Mouse (Mus musculus) left cerebral cortex, adult 11 months (tissue): Measurements from ENCODE around the gene Enpp4.

ENCODE experiments used
- DNase-seq: peaks from one replicate; pipeline ENCODE4 v3.0.0; 2022; ENCODE audit warnings: low spot score

Gene Enpp4

GRCm38 (mm10) chr17:44091512-44091911 lies 14.1 kb downstream of the Enpp4 start:
- DNase-seq: no peak

DNA sequence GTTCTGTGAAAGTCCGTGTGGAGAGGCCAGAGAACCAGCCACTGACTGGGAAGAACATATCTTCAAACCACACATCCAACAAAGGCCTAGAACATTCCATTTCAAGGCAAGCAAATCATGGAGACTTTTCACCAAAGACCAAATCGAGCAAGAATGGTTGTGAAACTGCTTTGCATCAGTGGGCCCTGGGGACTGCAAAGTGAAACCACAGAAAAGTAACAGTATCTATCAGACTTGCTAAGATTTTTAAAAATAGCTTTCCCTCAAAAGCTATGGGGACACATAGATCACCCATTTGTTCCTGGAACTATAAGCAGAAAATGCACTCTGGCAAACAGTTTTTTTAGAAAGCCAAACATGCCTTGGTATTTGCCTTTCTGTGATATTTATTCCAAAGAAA lies 14.7 kb downstream of the Enpp4 start:
- no peak for DNase-seq

DNA sequence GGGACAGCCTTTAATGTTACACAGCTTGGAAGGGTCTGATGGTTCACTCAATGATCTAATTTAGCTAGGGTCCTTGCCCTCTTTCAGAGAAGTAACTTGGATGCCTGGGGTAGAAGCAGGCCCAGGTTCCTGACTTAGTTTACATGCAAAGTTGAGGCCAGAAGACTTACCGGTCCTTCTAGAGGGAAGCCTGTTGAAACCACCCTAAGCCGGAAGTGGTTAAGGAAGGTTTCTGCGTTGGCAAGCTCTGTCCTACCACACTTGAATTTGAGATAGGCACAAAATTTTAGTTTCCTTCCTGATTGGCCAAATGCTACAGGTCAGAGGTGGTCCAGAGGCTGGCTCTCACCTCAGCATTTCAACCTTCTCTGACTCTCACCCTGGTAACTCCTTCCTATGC lies 17.4 kb downstream of the Enpp4 start:
- DNase-seq: no peak

- no peak for DNase-seq
Observed at GRCm38 (mm10) chr17:44083156-44083555, 22.5 kb downstream of the Enpp4 start.

GRCm38 (mm10) chr17:44078631-44079350 lies 26.8 kb downstream of the Enpp4 start, which contains the start of gene Enpp5:
TSS of gene Enpp5 (plus strand) at chr17:44078813.
- DNase-seq: peak; percentile 83

DNA sequence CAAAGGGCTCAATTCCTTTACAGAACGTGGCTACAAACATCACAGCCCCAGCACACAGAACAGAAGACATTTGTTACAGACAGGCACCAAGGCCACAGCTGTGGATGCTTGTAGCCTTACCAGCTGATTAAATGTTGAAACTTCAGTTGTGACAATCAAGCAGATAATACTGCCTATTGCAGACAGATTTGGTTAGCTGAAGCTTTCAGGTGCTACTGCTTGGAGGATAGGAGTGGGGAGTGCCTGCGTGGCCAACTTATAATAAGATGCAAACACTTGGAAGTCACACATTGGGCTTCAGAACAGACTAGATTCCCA lies 27.8 kb downstream of the Enpp4 start:
- DNase-seq: no peak

DNA sequence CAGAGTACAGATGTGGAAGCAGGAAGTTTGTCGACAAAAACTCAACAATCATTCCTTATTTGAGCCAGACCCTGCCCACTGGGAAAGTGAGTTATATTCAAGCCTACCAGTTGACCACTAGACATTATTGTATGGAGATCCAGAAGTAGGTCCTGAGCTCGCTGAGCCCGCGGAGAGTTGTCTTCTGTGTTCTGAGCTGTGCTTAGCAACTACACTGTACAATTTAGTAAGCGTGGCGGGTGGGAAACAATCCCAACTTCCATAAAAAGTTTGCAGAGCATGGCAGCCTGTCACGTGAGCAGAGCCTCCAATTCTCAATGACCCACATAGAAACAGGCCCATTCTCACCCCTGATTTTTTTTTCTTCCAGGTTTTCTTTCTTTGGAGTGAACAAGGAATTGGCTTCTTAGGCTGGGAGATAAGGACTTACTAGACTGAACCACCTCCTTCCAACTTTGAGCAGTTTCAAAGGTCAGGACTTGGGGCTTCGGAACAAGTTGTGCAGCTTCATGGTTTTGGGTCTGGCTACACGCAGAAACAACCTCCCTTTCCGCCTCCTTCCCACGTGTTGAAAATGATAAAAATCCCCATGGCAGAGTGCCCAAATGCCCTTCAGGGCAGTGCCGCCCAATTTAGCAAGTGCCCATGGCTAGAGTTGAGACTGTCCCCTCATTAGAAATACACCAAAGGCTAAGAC lies 28.3 kb downstream of the Enpp4 start:
- DNase-seq: no peak

- no peak for DNase-seq
Observed at GRCm38 (mm10) chr17:44076051-44076680, 29.4 kb downstream of the Enpp4 start.

DNA sequence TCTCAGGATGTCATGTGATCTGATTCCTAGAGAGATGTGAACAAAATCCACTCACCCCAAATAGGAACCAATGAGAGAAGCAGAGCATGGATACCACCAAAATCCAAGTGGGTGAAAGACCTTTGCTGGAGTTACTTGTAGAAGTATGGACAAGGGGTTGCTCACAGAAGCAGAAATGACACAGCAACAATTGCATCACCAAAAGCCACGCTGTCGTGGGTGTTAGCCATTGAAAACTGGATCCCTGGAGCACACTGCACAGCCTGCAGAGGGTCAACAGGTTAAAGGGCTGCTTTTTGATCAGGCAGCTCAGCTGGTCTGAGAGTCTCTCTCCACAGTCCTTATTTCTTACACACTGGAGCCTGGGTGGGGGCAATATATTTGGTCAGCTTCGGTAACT lies 30.0 kb downstream of the Enpp4 start:
- no peak for DNase-seq

GRCm38 (mm10) chr17:44071680-44072079 lies 33.9 kb downstream of the Enpp4 start:
- no peak for DNase-seq

DNA sequence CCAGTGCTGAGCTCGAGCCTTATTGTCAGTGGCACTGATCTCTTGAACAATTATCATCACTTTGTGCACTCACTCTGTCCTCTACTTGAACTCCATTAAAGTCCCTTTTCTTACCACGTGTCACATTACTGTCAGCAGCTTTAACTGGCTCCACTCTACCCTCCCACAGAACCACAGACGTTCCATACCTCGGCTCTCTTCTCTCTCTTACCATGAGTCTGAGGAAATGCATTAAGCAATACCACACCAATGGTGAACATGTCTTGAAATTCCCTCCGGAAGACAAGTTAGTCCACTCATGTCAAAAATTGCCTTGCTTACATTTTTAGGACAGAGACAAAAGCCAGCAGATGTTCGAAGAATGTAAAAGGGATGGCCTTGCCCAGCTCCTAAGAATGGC lies 36.7 kb downstream of the Enpp4 start:
- DNase-seq: no peak

DNA sequence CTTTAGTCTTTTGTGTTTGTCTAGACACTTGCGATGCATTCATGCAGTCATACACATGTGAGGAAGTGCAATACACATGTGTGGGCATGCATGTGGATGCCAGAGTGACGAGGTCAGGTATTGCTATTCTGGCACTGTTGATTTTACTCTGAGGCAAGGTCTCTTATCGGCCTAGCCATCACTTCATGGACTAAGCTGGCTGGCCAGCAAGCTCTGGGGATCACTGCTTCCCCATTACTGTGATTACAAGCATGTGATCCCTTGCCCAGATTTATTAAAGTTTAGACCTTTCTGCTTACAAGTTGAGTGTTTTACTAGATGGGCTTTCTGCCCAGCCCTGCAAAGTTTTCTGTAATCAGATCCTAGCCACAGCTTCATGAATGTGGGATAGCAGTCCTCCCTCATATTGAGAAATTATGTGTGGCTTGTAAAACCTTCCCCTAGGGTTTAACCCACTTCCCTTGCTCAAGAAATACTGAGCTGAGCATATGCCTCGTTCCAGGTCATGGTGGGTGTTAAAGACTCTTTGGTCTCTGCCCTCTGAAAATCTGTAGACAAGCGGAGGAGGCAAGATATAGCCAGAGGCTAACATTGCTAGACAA lies 44.2 kb downstream of the Enpp4 start:
- no peak for DNase-seq

DNA sequence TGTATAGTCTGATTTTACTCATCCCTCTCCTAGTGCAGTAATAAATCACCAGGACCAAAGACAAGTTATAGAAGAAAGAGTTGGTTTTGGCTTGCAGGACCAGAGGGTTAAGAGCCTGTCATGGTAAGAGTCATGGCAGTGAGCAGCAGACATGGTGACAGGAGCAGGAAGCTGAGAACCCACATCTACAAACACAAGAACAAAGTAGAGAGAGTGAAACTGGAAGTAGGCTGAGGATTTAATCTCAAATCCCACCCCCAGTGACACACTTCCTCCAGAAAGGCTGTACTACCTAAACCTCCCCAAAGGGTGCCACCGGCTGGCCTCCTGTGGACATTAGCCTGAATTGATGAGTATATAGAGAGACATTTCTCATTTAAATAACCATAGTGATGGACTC lies 44.8 kb downstream of the Enpp4 start:
- DNase-seq: no peak

GRCm38 (mm10) chr17:44058145-44058544 lies 47.5 kb downstream of the Enpp4 start:
- no peak for DNase-seq

DNA sequence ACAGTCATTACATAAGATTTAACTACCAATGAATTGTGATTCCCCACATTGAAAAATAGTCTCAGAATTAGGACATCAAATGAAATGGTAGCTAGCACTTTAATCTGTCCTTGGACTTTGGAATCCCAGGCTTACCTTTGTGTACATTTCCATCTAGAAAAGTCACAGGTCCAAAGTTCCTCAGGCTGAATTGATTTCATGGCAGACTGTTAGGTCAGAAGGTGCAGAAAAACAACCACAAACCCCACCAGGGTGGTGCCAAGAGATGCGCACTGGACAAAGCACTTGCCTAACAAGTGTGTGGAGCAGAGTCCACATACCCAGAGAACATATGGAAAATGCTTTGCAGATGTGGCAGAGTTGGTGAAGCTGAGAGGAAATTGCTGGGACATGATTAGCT lies 48.5 kb downstream of the Enpp4 start:
- DNase-seq: no peak

DNA sequence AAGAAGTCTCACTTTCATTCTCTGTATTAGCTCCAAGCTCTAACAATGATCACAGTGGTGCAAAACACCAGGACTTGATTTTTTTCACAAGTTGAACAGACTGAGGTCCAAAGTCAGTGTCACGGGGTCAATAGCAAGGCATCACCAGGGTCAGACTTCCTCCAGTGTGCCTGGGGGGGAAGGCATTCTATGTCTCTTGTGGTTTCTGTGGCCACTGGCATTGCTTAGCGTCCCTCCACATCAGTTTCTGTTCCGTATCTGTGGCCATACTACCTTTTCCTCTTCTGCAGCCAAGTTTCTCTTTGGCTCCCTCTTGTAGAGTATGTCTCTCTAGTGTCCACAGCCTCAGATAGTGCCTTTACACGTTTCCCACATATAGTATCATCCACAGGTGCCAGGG lies 52.2 kb downstream of the Enpp4 start:
- DNase-seq: no peak
